In the genomic region with DNA sequence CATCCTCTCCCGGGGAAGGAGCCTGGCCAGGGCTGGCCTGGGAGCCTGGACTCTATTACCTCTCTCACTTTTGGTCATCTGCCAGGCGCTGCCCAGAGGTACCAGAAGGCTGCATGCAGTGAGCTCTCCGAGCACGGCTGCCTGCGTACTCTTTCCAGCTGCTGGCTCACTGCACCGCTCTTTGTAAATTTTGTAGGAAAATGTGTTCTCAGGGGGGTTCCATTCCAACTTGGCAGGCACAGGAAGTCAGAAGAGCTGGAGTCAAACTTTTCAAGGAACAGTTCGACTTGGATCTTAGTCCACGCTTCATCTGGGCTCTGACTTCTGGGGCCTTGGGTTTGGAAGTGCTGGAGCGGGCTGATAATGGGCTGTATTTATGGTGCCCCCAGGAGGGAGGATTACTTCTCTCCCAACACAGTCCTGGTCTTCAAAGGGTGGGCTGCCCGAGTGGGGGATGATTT, we compare ENCODE assay signal across 9 mouse cellular contexts.
DNase-seq lines count a peak whose midpoint lies in the region; ATAC-seq lines count a peak whose summit lies in the region.
"Had no signal": no experiment of that assay in that cellular context is flagged by ENCODE, and none has a peak within 500 bp of the region (broad histone marks: within the 10 kb centered on the region; RNA-seq: fewer than 3 reads in every experiment).

No protein-coding gene starts in this region.

- no peak overlapping the region for H3K9ac ChIP-seq in heart, embryonic 11.5 days (ENCODE audit: low read depth, low read length)
- no peak overlapping the region for H3K9ac ChIP-seq in forebrain, embryonic 13.5 days

- no peak overlapping the region for H3K27ac ChIP-seq in heart, embryonic 11.5 days (ENCODE audit: low read depth, low read length)
- no peak overlapping the region for H3K27ac ChIP-seq in forebrain, embryonic 13.5 days

- ATAC-seq in heart, embryonic 11.5 days (replicated peaks; ENCODE audit: insufficient number of reproducible peaks, low FRiP score, low TSS enrichment): 0 out of 2 replicates have a peak, but pooled peaks have one; percentile 42
- ATAC-seq in forebrain, embryonic 13.5 days: no peak

- H3K27me3 ChIP-seq in heart, embryonic 11.5 days (ENCODE audit: control insufficient read depth, insufficient read depth, low read length): no peaks in the 10 kb centered on the region
- no peaks in the 10 kb centered on the region for H3K27me3 ChIP-seq in forebrain, embryonic 13.5 days

- no peak overlapping the region for H3K4me2 ChIP-seq in heart, embryonic 11.5 days
- no peak overlapping the region for H3K4me2 ChIP-seq in forebrain, embryonic 13.5 days

- 27% methylated on average over 10 of the region's 10 CpGs for WGBS in heart, embryonic 11.5 days (ENCODE audit: insufficient replicate concordance)
- 56% methylated on average over 10 of the region's 10 CpGs for WGBS in forebrain, embryonic 13.5 days

- H3K4me3 ChIP-seq in heart, embryonic 11.5 days (ENCODE audit: low read depth, low read length): no peak overlapping the region
- no peak overlapping the region for H3K4me3 ChIP-seq in forebrain, embryonic 13.5 days
- H3K4me3 ChIP-seq: megakaryocyte, embryonic 14.5 days had no signal

- H3K36me3 ChIP-seq in heart, embryonic 11.5 days (ENCODE audit: control insufficient read depth, insufficient read depth, low read length): no peaks in the 10 kb centered on the region
- H3K36me3 ChIP-seq in forebrain, embryonic 13.5 days (ENCODE audit: poor library complexity, severe bottlenecking): no peaks in the 10 kb centered on the region

- H3K4me1 ChIP-seq in heart, embryonic 11.5 days (ENCODE audit: control insufficient read depth, insufficient read depth, low read length): peaks cover 5% of the 10 kb centered on the region; the same call in 1 of the 2 replicates
- peaks cover 3% of the 10 kb centered on the region; the same call in 1 of the 2 replicates for H3K4me1 ChIP-seq in forebrain, embryonic 13.5 days
- H3K4me1 ChIP-seq: megakaryocyte, embryonic 14.5 days had no signal

- no peaks in the 10 kb centered on the region for H3K9me3 ChIP-seq in heart, embryonic 11.5 days (replicated peaks; ENCODE audit: control insufficient read depth, low read length)
- no peaks in the 10 kb centered on the region for H3K9me3 ChIP-seq in forebrain, embryonic 13.5 days (replicated peaks)
- H3K9me3 ChIP-seq: megakaryocyte, embryonic 14.5 days had no signal

- peak; percentile 15 for DNase-seq in embryo, embryonic 10.5 days (ENCODE audit: low spot score)
- DNase-seq in embryo, embryonic 10 days (ENCODE audit: low spot score): no peak
- peak; percentile 64 for DNase-seq in adrenal gland, postnatal 25 days
- peak; percentile 43 to 54 for DNase-seq in kidney, postnatal 4 days
- no peak for DNase-seq in layer of hippocampus, adult 9-11 months
- DNase-seq in retina, postnatal 1 day: no peak

Comparison
In these comparisons a context has a peak if more than half of its experiments do, and no peak if none do; other contexts are left out.
1. DNase-seq: peak in embryo, embryonic 10.5 days (single experiment), adrenal gland, postnatal 25 days (single experiment) and kidney, postnatal 4 days (2 of 2); none in embryo, embryonic 10 days (single experiment), layer of hippocampus, adult 9-11 months (single experiment) and retina, postnatal 1 day (single experiment).